Mouse (Mus musculus) adrenal gland (tissue): ENCODE measurements around the gene Ap4e1.

Experiments used
- intact Hi-C: fragments of 180-260 bp; cut with DNase I; formaldehyde crosslinking; loops from one replicate; pipeline ENCODE4 v1.15.1; 2025
- long read RNA-seq, 2 experiments: library from polyadenylated mRNA; unstranded; transcript quantifications; one replicate each; pipeline ENCODE4 v2.0.0; 2020; ENCODE audit warnings: borderline replicate concordance in 1 of 2; ENCODE audit not compliant: insufficient replicate concordance in 1 of 2

Ap4e1 gene
- long read RNA-seq, experiment 1, result 0 reads
- long read RNA-seq, experiment 2, partial matches to known transcripts, result 1 of 2 reads
- long read RNA-seq, experiment 2, other reads (novel, unspliced or antisense), result 1 of 2 reads

- intact Hi-C loops, result loop anchor here (10.0 kb wide), 1 partner anchor 414 kb away; no protein-coding TSS in a partner anchor
Measured at GRCm38 (mm10) chr2:127008469-127008998, at the start of gene Ap4e1. Ap4e1 (plus strand) TSS chr2:127008717.

GRCm38 (mm10) chr2:126961696-126962095, 46.8 kb upstream of the Ap4e1 start:
- intact Hi-C loops, result no loop called here

GRCm38 (mm10) chr2:126977428-126977827, 31.1 kb upstream of the Ap4e1 start:
- intact Hi-C loops, result no loop called here

GRCm38 (mm10) chr2:126983221-126983620, 25.3 kb upstream of the Ap4e1 start:
- intact Hi-C loops, result no loop called here

GRCm38 (mm10) chr2:126989919-126990318, 18.6 kb upstream of the Ap4e1 start:
- intact Hi-C loops, result no loop called here

- intact Hi-C loops, result no loop called here
Measured at GRCm38 (mm10) chr2:126992742-126993141, 15.8 kb upstream of the Ap4e1 start.

- intact Hi-C loops, result loop anchor here (5.0 kb wide), 1 partner anchor 62 kb away; the partner anchor contains the start of gene Sppl2a
Measured at GRCm38 (mm10) chr2:126994384-126995166, 13.9 kb upstream of the Ap4e1 start.

- intact Hi-C loops, result loop anchor here (5.0 kb wide), 1 partner anchor 64 kb away; the partner anchor contains the start of gene Sppl2a
Measured at GRCm38 (mm10) chr2:126996737-126997136, 11.8 kb upstream of the Ap4e1 start.

GRCm38 (mm10) chr2:126998219-126998618, 10.3 kb upstream of the Ap4e1 start:
- intact Hi-C loops, result loop anchor here (5.0 kb wide), 1 partner anchor 66 kb away; the partner anchor contains the start of gene Sppl2a

- intact Hi-C loops, result loop anchor here (10.0 kb wide), 1 partner anchor 406 kb away; no protein-coding TSS in a partner anchor
Measured at GRCm38 (mm10) chr2:127000406-127001324, 7.9 kb upstream of the Ap4e1 start.

GRCm38 (mm10) chr2:127004046-127004445, 4.5 kb upstream of the Ap4e1 start:
- intact Hi-C loops, result loop anchor here (10.0 kb wide), 1 partner anchor 409 kb away; no protein-coding TSS in a partner anchor

- intact Hi-C loops, result loop anchor here (10.0 kb wide), 1 partner anchor 412 kb away; no protein-coding TSS in a partner anchor
Measured at GRCm38 (mm10) chr2:127006634-127007370, 1.7 kb upstream of the Ap4e1 start.

GRCm38 (mm10) chr2:127007509-127007908, 1.0 kb upstream of the Ap4e1 start:
- intact Hi-C loops, result loop anchor here (10.0 kb wide), 1 partner anchor 413 kb away; no protein-coding TSS in a partner anchor

- intact Hi-C loops, result no loop called here
Measured at GRCm38 (mm10) chr2:127035006-127035605, 26.6 kb downstream of the Ap4e1 start.

- intact Hi-C loops, result no loop called here
Measured at GRCm38 (mm10) chr2:127037299-127037698, 28.8 kb downstream of the Ap4e1 start.

- intact Hi-C loops, result loop anchor here (10.0 kb wide), 1 partner anchor 47 kb away; no protein-coding TSS in a partner anchor
Measured at GRCm38 (mm10) chr2:127061471-127061870, 53.0 kb downstream of the Ap4e1 start.

GRCm38 (mm10) chr2:127068806-127069205, 60.3 kb downstream of the Ap4e1 start:
- intact Hi-C loops, result loop anchor here (10.0 kb wide), 1 partner anchor 54 kb away; no protein-coding TSS in a partner anchor

- intact Hi-C loops, result loop anchor here (10.0 kb wide), 1 partner anchor 55 kb away; no protein-coding TSS in a partner anchor
Measured at GRCm38 (mm10) chr2:127069781-127070434, 61.4 kb downstream of the Ap4e1 start.

- intact Hi-C loops, result no loop called here
Measured at GRCm38 (mm10) chr2:127070435-127070841, 61.9 kb downstream of the Ap4e1 start, which contains the start of gene Blvra. Blvra (plus strand) TSS chr2:127070665.
